Mouse (Mus musculus): Measurements from ENCODE around the gene Tub.

- TF ChIP-seq POLR2A (IDR thresholded peaks at IDR 0.05; ENCODE audit: low read depth, low read length) (no peak), CTCF (IDR thresholded peaks at IDR 0.05; ENCODE audit: extremely low read depth, insufficient read depth, insufficient read length, insufficient replicate concordance) (no peak)
Observed at GRCm38 (mm10) chr7:109039445-109039844, 89.3 kb downstream of the Tub start.

Measured in spleen, adult 2 months (tissue).